Mouse (Mus musculus): ENCODE results near the gene Krtap6-2.

DNA sequence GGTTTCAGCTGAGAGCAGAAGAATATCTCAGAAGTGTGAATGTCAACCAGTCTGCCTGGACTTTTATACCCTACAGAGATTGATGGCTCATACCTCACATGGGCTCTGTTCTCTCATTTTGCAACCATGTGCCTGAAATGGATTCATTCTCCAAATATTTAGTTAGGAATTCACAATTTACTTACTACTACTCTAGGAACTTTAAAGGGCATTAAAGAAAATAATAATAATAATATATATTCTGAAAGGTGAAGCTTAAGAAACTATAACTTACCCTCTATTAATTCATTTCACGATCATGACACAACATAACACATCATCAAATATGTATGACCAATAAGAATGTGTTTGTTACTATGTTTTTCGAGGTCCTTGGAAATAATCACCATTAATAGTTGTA is 16.1 kb downstream of the Krtap6-2 start, which contains the start of gene Krtap21-1:
- no peak for TF ChIP-seq EP300 (optimal IDR thresholded peaks at IDR 0.05)
- TF ChIP-seq CTCF (IDR thresholded peaks at IDR 0.05; ENCODE audit: low read depth): no peak
